Mouse (Mus musculus) spleen, adult 2 months (tissue): ENCODE measurements around the gene Nt5m. TPM values are rescaled to one million over a fixed set of nuclear protein-coding genes. Genes with fewer than 3 reads are reported as not detected.

ENCODE experiments used
- DNase-seq, 2 experiments: peaks; one replicate each; pipeline versions ENCODE4 v3.0.0 to v3.0.0-alpha.2; 2012 to 2021; ENCODE audit warnings: low spot score in 2 of 2, low read depth in 1 of 2
- H3K27ac ChIP-seq: fragments of 200-500 bp; 2 replicates; pipeline ENCODE4 v1.5.1; 2012; ENCODE audit warnings: low read length, inconsistent platforms; ENCODE audit not compliant: insufficient read depth
- H3K27me3 ChIP-seq: fragments of 200-500 bp; 2 replicates; pipeline ENCODE4 v1.6.1; 2012; ENCODE audit warnings: mild to moderate bottlenecking, moderate library complexity, low read length, inconsistent platforms; ENCODE audit not compliant: control insufficient read depth, insufficient read depth
- H3K36me3 ChIP-seq: fragments of 200-500 bp; 2 replicates; pipeline ENCODE4 v1.6.1; 2012; ENCODE audit warnings: mild to moderate bottlenecking, low read length, inconsistent platforms; ENCODE audit not compliant: control insufficient read depth, insufficient read depth
- H3K4me1 ChIP-seq: fragments of 200-500 bp; 2 replicates; pipeline ENCODE4 v1.6.1; 2011; ENCODE audit warnings: inconsistent platforms; ENCODE audit not compliant: control insufficient read depth, insufficient read depth, insufficient read length
- H3K4me3 ChIP-seq: fragments of 200-500 bp; 2 replicates; pipeline ENCODE4 v1.5.1; 2011; ENCODE audit warnings: mild to moderate bottlenecking, inconsistent platforms; ENCODE audit not compliant: insufficient read depth, insufficient read length; ENCODE audit errors: extremely low read depth
- CTCF ChIP-seq: fragments of 200-500 bp; IDR thresholded peaks from 2 replicates; pipeline ENCODE4 v1.5.1; 2011; ENCODE audit warnings: mild to moderate bottlenecking, inconsistent platforms; ENCODE audit not compliant: insufficient read depth, insufficient read length, insufficient replicate concordance; ENCODE audit errors: extremely low read depth
- POLR2A ChIP-seq: fragments of 200-500 bp; IDR thresholded peaks from 2 replicates; pipeline ENCODE4 v1.6.1; 2011; ENCODE audit warnings: low read depth, low read length, inconsistent platforms
- WGBS: fragments of 180-500 bp; shearing (Covaris S2); methylation state at CpG from one replicate; pipeline ENCODE4 v1.1.7; 2018; 5-methylcytosine and 5-hydroxymethylcytosine counted together
- polyA plus RNA-seq: library from polyadenylated mRNA; depleted of rRNA; stranded (reverse); fragments of >200 nt; gene quantifications from 2 replicates; pipeline ENCODE4 v1.2.3, GENCODE M21; 2012

Nt5m gene
- polyA plus RNA-seq, 1 experiment: 16.7 TPM

- 71% methylated on average over 8 of the region's 8 CpGs for WGBS
- Histone ChIP-seq H3K27me3 (no peaks in the 10 kb centered on the region), H3K36me3 (no peaks in the 10 kb centered on the region), H3K4me3 (no peak overlapping the region), H3K27ac (peak overlapping the region; percentile 55; the same call in 1 of the 2 replicates), H3K4me1 (peaks cover 12% of the 10 kb centered on the region; the same call in 1 of the 2 replicates)
- no peak for DNase-seq
- TF ChIP-seq CTCF (no peak), POLR2A (no peak)
Measured at GRCm38 (mm10) chr11:59902045-59902726, 62.9 kb downstream of the Nt5m start.

- no peak for DNase-seq
- H3K27ac ChIP-seq: no peak overlapping the region
- H3K27me3 ChIP-seq: no peaks in the 10 kb centered on the region
- no peak overlapping the region for H3K4me3 ChIP-seq
- H3K36me3 ChIP-seq: no peaks in the 10 kb centered on the region
- 90% methylated on average over 6 of the region's 6 CpGs for WGBS
- TF ChIP-seq CTCF (no peak), POLR2A (no peak)
- H3K4me1 ChIP-seq: peaks cover 2% of the 10 kb centered on the region; the same call in 1 of the 2 replicates
Measured at GRCm38 (mm10) chr11:59906521-59907123, 67.4 kb downstream of the Nt5m start.

DNA sequence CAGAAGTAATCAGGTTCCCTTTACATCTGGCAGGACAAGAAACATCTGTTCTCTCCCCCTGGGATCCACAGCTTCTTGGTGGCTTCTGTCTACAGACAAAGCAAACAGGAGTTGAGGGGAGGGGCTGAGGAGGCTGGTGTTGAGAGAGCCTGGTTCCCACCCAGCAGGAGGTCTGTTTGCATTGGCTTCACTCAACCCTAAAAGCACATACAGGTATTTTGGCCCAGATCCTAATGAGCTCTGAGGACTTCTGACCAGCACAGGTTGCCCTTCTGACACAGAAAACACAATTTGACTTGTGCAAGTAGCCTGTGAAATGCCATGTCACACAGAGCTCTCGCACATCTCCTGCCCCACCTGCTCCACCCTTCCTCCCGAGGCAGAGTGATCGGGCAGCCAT, 69.2 kb downstream of the Nt5m start:
- Histone ChIP-seq H3K27me3 (no peaks in the 10 kb centered on the region), H3K36me3 (no peaks in the 10 kb centered on the region), H3K4me1 (no peaks in the 10 kb centered on the region), H3K27ac (no peak overlapping the region), H3K4me3 (no peak overlapping the region)
- DNase-seq: no peak
- 76% methylated on average over 3 of the region's 3 CpGs for WGBS
- TF ChIP-seq POLR2A (no peak), CTCF (no peak)

DNA sequence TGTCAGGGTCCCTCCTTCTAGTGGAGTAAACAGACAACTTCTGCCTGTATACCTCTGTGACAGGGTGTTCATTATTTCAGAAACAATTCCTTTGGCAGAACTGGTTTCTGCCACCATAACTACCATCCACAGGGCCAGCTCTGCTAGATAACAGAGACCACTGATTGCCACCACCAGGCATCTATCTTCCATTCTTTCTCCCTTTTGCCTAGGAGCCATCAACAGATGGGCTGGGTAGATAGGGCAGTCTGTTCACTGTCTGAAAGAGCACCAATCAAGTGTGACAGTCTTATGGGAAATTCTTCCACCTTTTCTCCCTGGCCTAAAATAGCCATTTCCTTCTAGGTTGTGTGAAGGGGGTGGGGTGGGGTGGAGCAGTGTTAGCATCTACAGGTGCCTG, 71.3 kb downstream of the Nt5m start:
- Histone ChIP-seq H3K4me1 (no peaks in the 10 kb centered on the region), H3K4me3 (no peak overlapping the region), H3K36me3 (no peaks in the 10 kb centered on the region), H3K27ac (no peak overlapping the region), H3K27me3 (no peaks in the 10 kb centered on the region)
- DNase-seq: no peak
- no peak for TF ChIP-seq POLR2A
- TF ChIP-seq CTCF: no peak

- no peak for DNase-seq
- TF ChIP-seq CTCF (no peak), POLR2A (no peak)
- H3K36me3 ChIP-seq: no peaks in the 10 kb centered on the region
- WGBS: 80% methylated on average over 1 of the region's 1 CpGs
- no peak overlapping the region for H3K4me3 ChIP-seq
- H3K4me1 ChIP-seq: no peaks in the 10 kb centered on the region
- no peak overlapping the region for H3K27ac ChIP-seq
- no peaks in the 10 kb centered on the region for H3K27me3 ChIP-seq
Measured at GRCm38 (mm10) chr11:59911523-59911922, 72.3 kb downstream of the Nt5m start.

- WGBS: 91% methylated on average over 4 of the region's 4 CpGs
- Histone ChIP-seq H3K4me3 (no peak overlapping the region), H3K36me3 (no peaks in the 10 kb centered on the region), H3K27me3 (no peaks in the 10 kb centered on the region), H3K4me1 (no peaks in the 10 kb centered on the region), H3K27ac (no peak overlapping the region)
- TF ChIP-seq CTCF (no peak), POLR2A (no peak)
- no peak for DNase-seq
Measured at GRCm38 (mm10) chr11:59913702-59914101, 74.5 kb downstream of the Nt5m start.

DNA sequence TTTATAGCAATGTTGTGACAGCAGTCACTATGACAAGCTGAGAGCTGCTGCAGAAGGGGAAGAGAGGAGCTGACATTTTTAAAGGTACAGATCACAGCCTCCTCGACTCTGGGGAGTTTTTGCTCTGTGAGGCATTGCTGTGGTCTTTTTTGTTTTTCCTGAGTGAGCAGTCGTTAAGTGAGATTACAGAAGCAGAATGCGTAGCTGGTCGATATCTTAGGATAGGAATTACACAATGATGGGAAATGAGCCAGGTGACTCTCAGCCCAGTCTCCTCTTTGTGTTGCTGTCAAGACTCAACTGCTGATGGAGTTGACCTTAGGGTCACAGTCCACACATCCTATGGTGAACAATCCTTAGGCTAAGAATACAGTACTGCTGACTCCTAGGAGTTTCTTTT, 78.8 kb downstream of the Nt5m start:
- 29% methylated on average over 4 of the region's 4 CpGs for WGBS
- H3K4me3 ChIP-seq: no peak overlapping the region
- no peaks in the 10 kb centered on the region for H3K4me1 ChIP-seq
- no peaks in the 10 kb centered on the region for H3K36me3 ChIP-seq
- no peak overlapping the region for H3K27ac ChIP-seq
- TF ChIP-seq POLR2A (no peak), CTCF (no peak)
- no peaks in the 10 kb centered on the region for H3K27me3 ChIP-seq
- no peak for DNase-seq
